Mouse (Mus musculus) ES-Bruce4 (cell line): ENCODE measurements around the gene Ggta1.

Source experiments
- CTCF ChIP-seq: IDR thresholded peaks from one replicate; pipeline ENCODE4 v1.8.1; 2011; ENCODE audit warnings: low read depth, low read length
- EP300 ChIP-seq: IDR thresholded peaks from 2 replicates; pipeline ENCODE4 v1.6.1; 2011; ENCODE audit warnings: low read depth, low read length; ENCODE audit not compliant: insufficient read depth

- TF ChIP-seq CTCF, result no peak
- no peak for TF ChIP-seq EP300
Observed at GRCm38 (mm10) chr2:35448914-35449670, 13.9 kb downstream of the Ggta1 start.
